Mouse (Mus musculus): Measurements from ENCODE around the gene Olfr958. TPM values are rescaled to one million over a fixed set of nuclear protein-coding genes. Genes with fewer than 3 reads are reported as not detected.

Gene Olfr958
- total RNA-seq (2017), result not detected in 3 replicates

- ATAC-seq (replicated peaks; ENCODE audit: insufficient number of reproducible peaks, low FRiP score, low TSS enrichment, poor library complexity, severe bottlenecking), result no peak
Observed at GRCm38 (mm10) chr9:39553946-39554345, at the start of gene Olfr958. Olfr958 (minus strand) TSS chr9:39554054.

GRCm38 (mm10) chr9:39603333-39603845 lies 49.5 kb upstream of the Olfr958 start:
- no peak for ATAC-seq (replicated peaks; ENCODE audit: insufficient number of reproducible peaks, low FRiP score, low TSS enrichment, poor library complexity, severe bottlenecking)

DNA sequence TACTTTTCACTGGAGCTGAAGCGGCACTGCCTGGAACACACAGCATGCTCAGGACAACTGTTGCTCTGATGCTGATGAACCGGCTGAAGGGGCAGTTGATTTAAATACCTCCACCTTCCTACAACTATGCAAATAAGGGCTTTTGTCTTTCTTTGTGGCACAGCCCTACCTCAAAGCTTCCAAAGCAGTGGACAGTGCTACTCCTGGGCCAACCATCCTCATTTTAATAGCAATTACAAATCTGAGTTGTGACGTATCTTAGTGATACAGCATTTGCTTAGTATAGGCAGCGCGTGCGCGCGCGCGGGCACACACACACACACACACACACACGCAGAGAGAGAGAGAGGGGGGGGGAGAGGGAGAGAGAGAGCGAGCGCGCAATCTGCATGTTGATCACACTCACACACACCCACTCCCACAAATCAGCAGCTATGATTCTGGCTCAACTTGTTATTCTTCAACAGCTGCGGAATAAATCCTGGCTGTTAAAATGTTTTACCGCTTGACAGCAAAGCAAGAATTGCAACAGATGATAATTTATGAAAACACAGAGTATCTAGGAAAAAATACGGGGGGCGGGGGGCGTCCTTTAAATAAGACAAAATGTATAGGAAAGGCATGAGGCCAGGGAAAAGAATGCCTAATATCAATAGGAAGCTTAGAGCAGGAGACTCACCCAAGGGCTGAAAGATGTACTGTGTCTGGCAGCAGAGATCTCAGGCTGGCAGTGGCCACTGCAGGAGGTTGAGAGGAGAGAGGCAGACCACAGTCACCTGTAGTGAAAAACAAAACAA lies 48.9 kb upstream of the Olfr958 start:
- ATAC-seq (replicated peaks; ENCODE audit: insufficient number of reproducible peaks, low FRiP score, low TSS enrichment, poor library complexity, severe bottlenecking), result no peak

- ATAC-seq (replicated peaks; ENCODE audit: insufficient number of reproducible peaks, low FRiP score, low TSS enrichment, poor library complexity, severe bottlenecking), result no peak
Observed at GRCm38 (mm10) chr9:39577050-39577449, 23.2 kb upstream of the Olfr958 start.

- ATAC-seq (replicated peaks; ENCODE audit: insufficient number of reproducible peaks, low FRiP score, low TSS enrichment, poor library complexity, severe bottlenecking), result no peak
Observed at GRCm38 (mm10) chr9:39575469-39575868, 21.6 kb upstream of the Olfr958 start, which contains the start of gene Olfr959. Olfr959 (minus strand) TSS chr9:39575569.

- no peak for ATAC-seq (replicated peaks; ENCODE audit: insufficient number of reproducible peaks, low FRiP score, low TSS enrichment, poor library complexity, severe bottlenecking)
Observed at GRCm38 (mm10) chr9:39558349-39558647, 4.4 kb upstream of the Olfr958 start.

GRCm38 (mm10) chr9:39557529-39558348 lies 3.9 kb upstream of the Olfr958 start:
- ATAC-seq (replicated peaks; ENCODE audit: insufficient number of reproducible peaks, low FRiP score, low TSS enrichment, poor library complexity, severe bottlenecking), result no peak

GRCm38 (mm10) chr9:39550806-39551205 lies 3.0 kb downstream of the Olfr958 start:
- no peak for ATAC-seq (replicated peaks; ENCODE audit: insufficient number of reproducible peaks, low FRiP score, low TSS enrichment, poor library complexity, severe bottlenecking)

GRCm38 (mm10) chr9:39523616-39524285 lies 30.1 kb downstream of the Olfr958 start:
- ATAC-seq (replicated peaks; ENCODE audit: insufficient number of reproducible peaks, low FRiP score, low TSS enrichment, poor library complexity, severe bottlenecking), result no peak

DNA sequence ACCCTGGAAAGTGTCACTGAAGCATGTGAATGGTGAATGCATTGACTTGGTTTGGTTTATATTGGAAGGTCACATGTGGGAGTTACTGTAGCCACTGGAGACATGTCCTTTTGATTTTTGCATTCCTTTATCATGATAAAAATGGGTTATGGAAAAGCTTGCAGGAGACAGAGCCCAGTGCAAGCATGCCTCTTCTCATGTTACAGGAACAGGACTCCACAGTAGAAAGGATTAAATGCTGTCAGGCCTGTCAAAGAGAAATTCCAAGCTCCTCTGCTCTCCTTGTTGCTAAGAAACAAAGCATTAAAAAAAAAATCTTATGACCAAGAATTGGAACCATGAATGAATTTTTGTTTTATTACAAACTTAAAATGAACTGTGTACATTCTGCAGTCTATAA lies 35.3 kb downstream of the Olfr958 start:
- ATAC-seq (replicated peaks; ENCODE audit: insufficient number of reproducible peaks, low FRiP score, low TSS enrichment, poor library complexity, severe bottlenecking), result no peak

GRCm38 (mm10) chr9:39515531-39515930 lies 38.3 kb downstream of the Olfr958 start, which contains the start of gene Olfr957:
Olfr957 (minus strand) TSS chr9:39515809.
- ATAC-seq (replicated peaks; ENCODE audit: insufficient number of reproducible peaks, low FRiP score, low TSS enrichment, poor library complexity, severe bottlenecking), result no peak

DNA sequence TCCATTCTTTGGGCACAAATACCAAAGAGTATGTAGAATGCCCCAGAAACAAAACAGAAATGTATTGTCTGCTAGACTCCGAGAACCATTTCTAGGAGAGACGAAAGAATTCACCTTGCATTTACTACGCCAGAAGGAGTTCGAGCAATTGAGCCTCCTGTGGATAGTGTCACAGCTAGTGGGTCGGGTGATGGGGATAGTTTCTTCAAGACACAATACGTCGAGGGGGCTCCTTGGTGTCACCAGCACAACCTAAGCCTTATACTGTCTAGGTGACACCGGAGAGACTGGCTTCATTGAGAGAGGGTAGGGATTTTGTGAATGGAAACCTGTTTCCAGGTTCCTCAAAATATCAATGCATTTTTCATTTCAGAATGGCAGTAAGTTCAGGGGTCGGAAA lies 44.4 kb downstream of the Olfr958 start:
- no peak for ATAC-seq (replicated peaks; ENCODE audit: insufficient number of reproducible peaks, low FRiP score, low TSS enrichment, poor library complexity, severe bottlenecking)

- ATAC-seq (replicated peaks; ENCODE audit: insufficient number of reproducible peaks, low FRiP score, low TSS enrichment, poor library complexity, severe bottlenecking), result no peak
Observed at GRCm38 (mm10) chr9:39508998-39509397, 44.9 kb downstream of the Olfr958 start.

Other genes starting within 250 kb of the Olfr958 start
- gene Olfr948, start 228.0 kb downstream of the Olfr958 start, total RNA-seq (2017), result not detected in 3 replicates
- gene Olfr951, start 166.6 kb downstream of the Olfr958 start, total RNA-seq (2017), result not detected in 3 replicates
- gene Olfr952, start 126.9 kb downstream of the Olfr958 start, total RNA-seq (2017), result not detected in 3 replicates
- not detected in 3 replicates for gene Olfr954, start 97.4 kb downstream of the Olfr958 start, total RNA-seq (2017)
- not detected in 3 replicates for gene Olfr955, start 82.1 kb downstream of the Olfr958 start, total RNA-seq (2017)
- gene Olfr44, start 60.1 kb downstream of the Olfr958 start, total RNA-seq (2017), result not detected in 3 replicates
- not detected in 3 replicates for gene Olfr957, start 38.2 kb downstream of the Olfr958 start, total RNA-seq (2017)
- gene Olfr959, start 21.5 kb upstream of the Olfr958 start, total RNA-seq (2017), result not detected in 3 replicates
- not detected in 3 replicates for gene AW551984, start 50.3 kb upstream of the Olfr958 start, total RNA-seq (2017)
- not detected in 3 replicates for gene Olfr148, start 56.6 kb upstream of the Olfr958 start, total RNA-seq (2017)
- not detected in 3 replicates for gene Olfr960, start 67.3 kb upstream of the Olfr958 start, total RNA-seq (2017)
- not detected in 3 replicates for gene Olfr961, start 91.0 kb upstream of the Olfr958 start, total RNA-seq (2017)
- gene Olfr963, start 113.2 kb upstream of the Olfr958 start, total RNA-seq (2017), result not detected in 3 replicates
- gene Olfr149, start 153.1 kb upstream of the Olfr958 start, total RNA-seq (2017), result not detected in 3 replicates
- gene Olfr965, start 157.3 kb upstream of the Olfr958 start, total RNA-seq (2017), result not detected in 3 replicates
- not detected in 3 replicates for gene Olfr150, start 176.9 kb upstream of the Olfr958 start, total RNA-seq (2017)
- gene Olfr967, start 192.2 kb upstream of the Olfr958 start, total RNA-seq (2017), result 1.1 TPM in 1 of 3 replicates, not detected in the others
- not detected in 3 replicates for gene Olfr968, start 229.2 kb upstream of the Olfr958 start, total RNA-seq (2017)
- gene Olfr969, start 236.9 kb upstream of the Olfr958 start, total RNA-seq (2017), result not detected in 3 replicates

All from monocyte, adult 5-6 weeks (primary cell).